Mouse (Mus musculus) stomach, embryonic 15.5 days (tissue): ENCODE data around the gene Olfr406. TPM values are rescaled to one million over a fixed set of nuclear protein-coding genes. Genes with fewer than 3 reads are reported as not detected.

Experiments
- ATAC-seq: fragments of 200-750 bp; cut with Nextera tagmentation; 2 replicates; pipeline ENCODE4 v1.8.0; 2017; ENCODE audit warnings: low read depth, moderate number of reproducible peaks, moderate TSS enrichment; ENCODE audit not compliant: insufficient read depth, low FRiP score
- H3K27ac ChIP-seq: fragments of 300-500 bp; sonication (generic); 2 replicates; pipeline ENCODE4 v1.5.1; 2015; ENCODE audit warnings: mild to moderate bottlenecking, inconsistent platforms
- H3K27me3 ChIP-seq: fragments of 300-500 bp; sonication (generic); replicated peaks from 2 replicates; pipeline ENCODE4 v1.6.1; 2015; ENCODE audit warnings: inconsistent platforms
- H3K36me3 ChIP-seq: fragments of 300-500 bp; sonication (generic); 2 replicates; pipeline ENCODE4 v1.6.1; 2015; ENCODE audit warnings: inconsistent platforms
- H3K4me1 ChIP-seq: fragments of 300-500 bp; sonication (generic); 2 replicates; pipeline ENCODE4 v1.6.1; 2015; ENCODE audit warnings: inconsistent platforms
- H3K4me2 ChIP-seq: fragments of 300-500 bp; sonication (generic); 2 replicates; pipeline ENCODE4 v1.6.1; 2015; ENCODE audit warnings: mild to moderate bottlenecking, inconsistent platforms
- H3K4me3 ChIP-seq: fragments of 300-500 bp; sonication (generic); replicated peaks from 2 replicates; pipeline ENCODE4 v1.5.1; 2015; ENCODE audit warnings: inconsistent platforms
- H3K9ac ChIP-seq: fragments of 300-500 bp; sonication (generic); 2 replicates; pipeline ENCODE4 v1.6.1; 2015; ENCODE audit warnings: inconsistent platforms
- H3K9me3 ChIP-seq: fragments of 300-500 bp; sonication (generic); 2 replicates; pipeline ENCODE4 v1.6.1; 2016; ENCODE audit warnings: inconsistent platforms
- whole genome bisulfite sequencing: fragments of 180-500 bp; shearing (Covaris S2); methylation state at CpG from one replicate; pipeline ENCODE4 v1.1.7; 2015; 5-methylcytosine and 5-hydroxymethylcytosine counted together
- polyA plus RNA-seq: library from polyadenylated mRNA; unstranded; fragments of >200 nt; fragmentation: Nextera tagmentation; extraction: Ambion mirVana; gene quantifications from 2 replicates; pipeline ENCODE4 v1.2.1, GENCODE M21; 2015

Olfr406 gene
- polyA plus RNA-seq: not detected in 2 replicates

DNA sequence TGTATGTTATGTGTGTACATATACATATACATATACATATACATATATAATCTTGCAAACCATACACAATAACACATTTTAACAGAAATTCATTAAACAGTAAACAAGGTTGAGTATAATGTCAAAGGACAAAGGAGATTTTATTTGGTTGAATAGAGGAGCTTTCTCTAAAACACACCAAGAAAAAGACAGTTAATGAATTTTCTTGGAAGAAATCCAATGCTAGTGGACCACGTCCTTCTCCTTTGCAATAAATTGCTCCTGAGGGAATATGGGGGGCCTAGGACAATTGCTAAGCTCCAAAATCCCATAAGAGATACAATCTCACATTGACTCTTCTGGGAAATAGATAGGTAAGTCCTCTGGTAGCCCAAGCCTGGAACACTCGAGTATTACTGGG is at the start of gene Olfr406:
Gene Olfr406 (plus strand): TSS at position 301 of the 400 bp plus-strand sequence.
- Histone ChIP-seq H3K36me3 (no peaks in the 10 kb centered on the region), H3K9ac (no peak within 1 kb of the TSS), H3K9me3 (no peaks in the 10 kb centered on the region), H3K4me3 (no peak within 1 kb of the TSS), H3K27ac (no peak within 1 kb of the TSS), H3K4me1 (no peaks in the 10 kb centered on the region), H3K27me3 (no peaks in the 10 kb centered on the region), H3K4me2 (no peak within 1 kb of the TSS)
- ATAC-seq: no peak
- WGBS: 46% methylated on average over 2 of the region's 2 CpGs

DNA sequence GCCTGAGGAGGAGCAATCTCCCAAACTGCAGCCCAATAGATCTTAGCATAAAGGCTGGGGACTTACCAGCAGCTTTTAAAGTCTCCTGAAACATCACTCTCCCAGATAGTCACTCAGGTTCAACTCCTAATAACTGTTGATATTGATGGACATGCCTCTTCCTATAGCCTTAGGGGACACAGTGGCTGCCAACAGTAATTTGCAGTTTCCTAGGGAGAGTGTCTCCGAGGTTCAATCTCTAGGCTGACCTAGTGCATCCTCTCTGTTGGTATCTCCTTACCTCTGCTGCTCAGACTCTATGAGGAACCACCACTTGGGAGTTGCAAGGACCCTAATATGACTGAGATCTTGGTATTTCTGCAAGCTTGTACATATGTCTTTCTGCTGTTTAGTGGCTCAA is 48.3 kb upstream of the Olfr406 start, which contains the start of gene Olfr43:
Gene Olfr43 (minus strand): TSS at position 101 of the 400 bp plus-strand sequence.
- Histone ChIP-seq H3K4me1 (no peaks in the 10 kb centered on the region), H3K36me3 (no peaks in the 10 kb centered on the region), H3K9me3 (no peaks in the 10 kb centered on the region), H3K27ac (no peak within 1 kb of the TSS), H3K4me3 (no peak within 1 kb of the TSS), H3K4me2 (no peak within 1 kb of the TSS), H3K9ac (no peak within 1 kb of the TSS), H3K27me3 (no peaks in the 10 kb centered on the region)
- 38% methylated on average over 1 of the region's 1 CpGs for WGBS
- no peak for ATAC-seq

GRCm38 (mm10) chr11:74241201-74241600 is 18.4 kb upstream of the Olfr406 start:
- no peak for ATAC-seq
- Histone ChIP-seq H3K4me1 (no peaks in the 10 kb centered on the region), H3K9me3 (no peaks in the 10 kb centered on the region), H3K27ac (no peak overlapping the region), H3K4me3 (no peak overlapping the region), H3K27me3 (no peaks in the 10 kb centered on the region), H3K9ac (no peak overlapping the region), H3K4me2 (no peak overlapping the region), H3K36me3 (no peaks in the 10 kb centered on the region)
- WGBS: 84% methylated on average over 3 of the region's 3 CpGs

- ATAC-seq: no peak
- 45% methylated on average over 2 of the region's 2 CpGs for WGBS
- H3K36me3 ChIP-seq: no peaks in the 10 kb centered on the region
Measured at GRCm38 (mm10) chr11:74283436-74283835, 23.8 kb downstream of the Olfr406 start, which contains the start of gene Olfr59. TSS of gene Olfr59 (plus strand) at chr11:74283736.

GRCm38 (mm10) chr11:74287256-74287655 is 27.6 kb downstream of the Olfr406 start:
- H3K27me3 ChIP-seq: no peaks in the 10 kb centered on the region
- H3K4me2 ChIP-seq: no peak overlapping the region
- H3K9ac ChIP-seq: no peak overlapping the region
- no peaks in the 10 kb centered on the region for H3K4me1 ChIP-seq
- no peaks in the 10 kb centered on the region for H3K9me3 ChIP-seq
- H3K4me3 ChIP-seq: no peak overlapping the region
- no peaks in the 10 kb centered on the region for H3K36me3 ChIP-seq
- 75% methylated on average over 2 of the region's 2 CpGs for WGBS
- H3K27ac ChIP-seq: no peak overlapping the region
- ATAC-seq: no peak

More at GRCm38 (mm10) chr11:74283436-74283835, 23.8 kb downstream of the Olfr406 start, which contains the start of gene Olfr59:
- Histone ChIP-seq H3K4me3 (no peak within 1 kb of the TSS), H3K9ac (no peak within 1 kb of the TSS), H3K27me3 (no peaks in the 10 kb centered on the region), H3K9me3 (no peaks in the 10 kb centered on the region), H3K4me1 (no peaks in the 10 kb centered on the region), H3K4me2 (no peak within 1 kb of the TSS), H3K27ac (no peak within 1 kb of the TSS)

Other genes starting within 250 kb of the Olfr406 start
- gene Olfr139, start 203.3 kb upstream of the Olfr406 start, polyA plus RNA-seq: not detected in 2 replicates
- not detected in 2 replicates for gene Olfr399, start 203.2 kb upstream of the Olfr406 start, polyA plus RNA-seq
- gene Zfp616, start 189.9 kb upstream of the Olfr406 start, polyA plus RNA-seq: not detected in 2 replicates
- gene Olfr401, start 146.1 kb upstream of the Olfr406 start, polyA plus RNA-seq: not detected in 2 replicates
- gene Olfr402, start 106.3 kb upstream of the Olfr406 start, polyA plus RNA-seq: not detected in 2 replicates
- gene Olfr403, start 73.6 kb upstream of the Olfr406 start, polyA plus RNA-seq: not detected in 2 replicates
- gene Olfr43, start 48.4 kb upstream of the Olfr406 start, polyA plus RNA-seq: not detected in 2 replicates
- gene Olfr59, start 23.9 kb downstream of the Olfr406 start, polyA plus RNA-seq: not detected in 2 replicates
- not detected in 2 replicates for gene Olfr410, start 78.2 kb downstream of the Olfr406 start, polyA plus RNA-seq
- not detected in 2 replicates for gene Olfr411, start 92.8 kb downstream of the Olfr406 start, polyA plus RNA-seq
- gene Olfr412, start 102.3 kb downstream of the Olfr406 start, polyA plus RNA-seq: not detected in 2 replicates